Comparison of ENCODE assay signal across 23 mouse cellular contexts in genomic region chr11:118554542-118554941, GRCm38 (mm10).
DNase-seq lines count a peak whose midpoint lies in the region; ATAC-seq and TF ChIP-seq lines count a peak whose summit lies in the region.
"Had no signal": no experiment of that assay in that cellular context is flagged by ENCODE, and none has a peak within 500 bp of the region (broad histone marks: within the 10 kb centered on the region; RNA-seq: fewer than 3 reads in every experiment).

No protein-coding gene starts in this region.

- H3K4me1 ChIP-seq in hindbrain, embryonic 13.5 days (replicated peaks), result peaks cover 59% of the 10 kb centered on the region
- H3K4me1 ChIP-seq in hindbrain, embryonic 16.5 days (ENCODE audit: control insufficient read depth, insufficient read depth, low read depth, low read length), result peaks cover 31% of the 10 kb centered on the region
- peaks cover 41% of the 10 kb centered on the region for H3K4me1 ChIP-seq in midbrain, embryonic 12.5 days
- peaks cover 9% of the 10 kb centered on the region; the same call in 1 of the 2 replicates for H3K4me1 ChIP-seq in midbrain, postnatal 0 days (ENCODE audit: insufficient read depth, low read length)
- no peaks in the 10 kb centered on the region for H3K4me1 ChIP-seq in intestine, postnatal 0 days (replicated peaks; ENCODE audit: control insufficient read depth, insufficient read depth, low read length)
- H3K4me1 ChIP-seq: heart, embryonic 13.5 days; lung, embryonic 15.5 days had no signal

- H3K36me3 ChIP-seq in hindbrain, embryonic 13.5 days, result no peaks in the 10 kb centered on the region
- H3K36me3 ChIP-seq in hindbrain, embryonic 16.5 days (ENCODE audit: control insufficient read depth, insufficient read depth, low read length), result no peaks in the 10 kb centered on the region
- no peaks in the 10 kb centered on the region for H3K36me3 ChIP-seq in midbrain, embryonic 12.5 days
- no peaks in the 10 kb centered on the region for H3K36me3 ChIP-seq in midbrain, postnatal 0 days (ENCODE audit: insufficient read depth, low read length)
- H3K36me3 ChIP-seq in intestine, postnatal 0 days (ENCODE audit: control insufficient read depth, insufficient read depth), result no peaks in the 10 kb centered on the region
- H3K36me3 ChIP-seq: heart, embryonic 13.5 days; limb, embryonic 13.5 days; lung, embryonic 15.5 days had no signal

- 0 out of 2 replicates have a peak overlapping the region, but pooled peaks have one; percentile 29 for H3K9ac ChIP-seq in hindbrain, embryonic 13.5 days
- no peak overlapping the region for H3K9ac ChIP-seq in hindbrain, embryonic 16.5 days (ENCODE audit: low read depth, low read length)
- no peak overlapping the region for H3K9ac ChIP-seq in midbrain, embryonic 12.5 days (replicated peaks)
- no peak overlapping the region for H3K9ac ChIP-seq in midbrain, postnatal 0 days (replicated peaks; ENCODE audit: low read length, poor library complexity, severe bottlenecking)
- no peak overlapping the region for H3K9ac ChIP-seq in intestine, postnatal 0 days (ENCODE audit: low read depth, low read length)
- H3K9ac ChIP-seq: heart, embryonic 13.5 days; limb, embryonic 13.5 days; lung, embryonic 15.5 days had no signal

- 11% methylated on average over 4 of the region's 4 CpGs for WGBS in hindbrain, embryonic 13.5 days
- 27% methylated on average over 4 of the region's 4 CpGs for WGBS in hindbrain, embryonic 16.5 days
- WGBS in midbrain, embryonic 12.5 days, result 1% methylated on average over 4 of the region's 4 CpGs
- 3% methylated on average over 4 of the region's 4 CpGs for WGBS in midbrain, postnatal 0 days
- 16% methylated on average over 4 of the region's 4 CpGs for WGBS in intestine, postnatal 0 days

- no peaks in the 10 kb centered on the region for H3K9me3 ChIP-seq in hindbrain, embryonic 13.5 days
- no peaks in the 10 kb centered on the region for H3K9me3 ChIP-seq in hindbrain, embryonic 16.5 days (ENCODE audit: control insufficient read depth, low read length)
- no peaks in the 10 kb centered on the region for H3K9me3 ChIP-seq in midbrain, embryonic 12.5 days
- H3K9me3 ChIP-seq in midbrain, postnatal 0 days (ENCODE audit: low read length), result no peaks in the 10 kb centered on the region
- no peaks in the 10 kb centered on the region for H3K9me3 ChIP-seq in intestine, postnatal 0 days (ENCODE audit: control insufficient read depth)
- H3K9me3 ChIP-seq: heart, embryonic 13.5 days; limb, embryonic 13.5 days; lung, embryonic 15.5 days had no signal

- ATAC-seq in hindbrain, embryonic 13.5 days (ENCODE audit: low FRiP score), result no peak
- no peak for ATAC-seq in hindbrain, embryonic 16.5 days
- ATAC-seq in midbrain, embryonic 12.5 days (ENCODE audit: low FRiP score, low read depth), result peak; percentile 19; the same call in 1 of the 2 replicates
- no peak for ATAC-seq in midbrain, postnatal 0 days (ENCODE audit: low FRiP score)
- 0 out of 2 replicates have a peak, but pooled peaks have one; percentile 37 for ATAC-seq in common myeloid progenitor, adult 5-6 weeks (replicated peaks; ENCODE audit: low read depth, poor library complexity, severe bottlenecking)
- no peak for ATAC-seq in intestine, postnatal 0 days
- ATAC-seq: inflammation-experienced regulatory T-cells, adult 6 months had no signal

- TF ChIP-seq CTCF in midbrain, postnatal 0 days (IDR thresholded peaks at IDR 0.05), result no peak
- no peak for TF ChIP-seq CTCF in intestine, postnatal 0 days (IDR thresholded peaks at IDR 0.05; ENCODE audit: low read depth)

- no peak for DNase-seq in midbrain, postnatal 0 days (ENCODE audit: low spot score)
- no peak for DNase-seq in adrenal gland, adult 18-20 months (ENCODE audit: low spot score in 2 of 2)
- DNase-seq: adrenal gland, adult 2 months; adrenal gland, postnatal 36 days; cerebellum, adult 8-10 months; cerebellum, postnatal 25 days; heart, adult 2 months; heart, postnatal 10 days; kidney, adult 18-20 months; kidney, postnatal 36 days; thymus, adult 2 months; thymus, postnatal 36 days had no signal

- peak overlapping the region; percentile 18; the same call in 1 of the 2 replicates for H3K27ac ChIP-seq in hindbrain, embryonic 13.5 days
- H3K27ac ChIP-seq in hindbrain, embryonic 16.5 days (ENCODE audit: low read depth, low read length), result no peak overlapping the region
- 0 out of 2 replicates have a peak overlapping the region, but pooled peaks have one; percentile 52 for H3K27ac ChIP-seq in midbrain, embryonic 12.5 days (replicated peaks)
- H3K27ac ChIP-seq in midbrain, postnatal 0 days (ENCODE audit: low read depth, low read length), result no peak overlapping the region
- H3K27ac ChIP-seq in intestine, postnatal 0 days (ENCODE audit: low read depth, low read length), result no peak overlapping the region
- H3K27ac ChIP-seq: heart, adult 2 months; heart, embryonic 13.5 days; layer of hippocampus, adult 2 months; limb, embryonic 13.5 days; lung, embryonic 15.5 days had no signal

- H3K4me3 ChIP-seq in hindbrain, embryonic 13.5 days, result no peak overlapping the region
- H3K4me3 ChIP-seq in hindbrain, embryonic 16.5 days (ENCODE audit: low read length), result no peak overlapping the region
- H3K4me3 ChIP-seq in midbrain, embryonic 12.5 days, result no peak overlapping the region
- H3K4me3 ChIP-seq in midbrain, postnatal 0 days (ENCODE audit: low read depth, low read length), result no peak overlapping the region
- no peak overlapping the region for H3K4me3 ChIP-seq in intestine, postnatal 0 days (ENCODE audit: low read depth, low read length)
- H3K4me3 ChIP-seq: heart, adult 2 months; heart, embryonic 13.5 days; layer of hippocampus, adult 2 months; limb, embryonic 13.5 days; lung, embryonic 15.5 days had no signal

- no peak overlapping the region for H3K4me2 ChIP-seq in hindbrain, embryonic 13.5 days
- H3K4me2 ChIP-seq in hindbrain, embryonic 16.5 days (ENCODE audit: low read length), result no peak overlapping the region
- 0 out of 2 replicates have a peak overlapping the region, but pooled peaks have one; percentile 7 for H3K4me2 ChIP-seq in midbrain, embryonic 12.5 days (replicated peaks)
- no peak overlapping the region for H3K4me2 ChIP-seq in midbrain, postnatal 0 days (ENCODE audit: low read depth, low read length, poor library complexity, severe bottlenecking)
- no peak overlapping the region for H3K4me2 ChIP-seq in intestine, postnatal 0 days (replicated peaks; ENCODE audit: low read depth)
- H3K4me2 ChIP-seq: heart, embryonic 13.5 days; limb, embryonic 13.5 days; liver, embryonic 11.5 days; lung, embryonic 15.5 days had no signal

- 0 out of 2 replicates have a peak, but pooled peaks cover 5% of the 10 kb centered on the region for H3K27me3 ChIP-seq in hindbrain, embryonic 13.5 days
- H3K27me3 ChIP-seq in hindbrain, embryonic 16.5 days (replicated peaks; ENCODE audit: control insufficient read depth, insufficient read depth, low read length), result no peaks in the 10 kb centered on the region
- H3K27me3 ChIP-seq in midbrain, embryonic 12.5 days, result peaks cover 9% of the 10 kb centered on the region; the same call in 1 of the 2 replicates
- no peaks in the 10 kb centered on the region for H3K27me3 ChIP-seq in midbrain, postnatal 0 days (ENCODE audit: insufficient read depth, low read length)
- no peaks in the 10 kb centered on the region for H3K27me3 ChIP-seq in intestine, postnatal 0 days (replicated peaks; ENCODE audit: control insufficient read depth, insufficient read depth, low read length)
- H3K27me3 ChIP-seq: lung, embryonic 15.5 days had no signal

Comparison
In these comparisons a context has a peak if more than half of its experiments do, and no peak if none do; other contexts are left out.
1. ATAC-seq: peak in midbrain, embryonic 12.5 days (single experiment) and common myeloid progenitor, adult 5-6 weeks (single experiment); none in hindbrain, embryonic 13.5 days (single experiment), hindbrain, embryonic 16.5 days (single experiment), midbrain, postnatal 0 days (single experiment) and intestine, postnatal 0 days (single experiment).
2. H3K27ac ChIP-seq: peak in hindbrain, embryonic 13.5 days (single experiment) and midbrain, embryonic 12.5 days (single experiment); none in hindbrain, embryonic 16.5 days (single experiment), midbrain, postnatal 0 days (single experiment) and intestine, postnatal 0 days (single experiment).